Mouse (Mus musculus): ENCODE data around the gene Stag1. TPM values are rescaled to one million over a fixed set of nuclear protein-coding genes. Genes with fewer than 3 reads are reported as not detected.

Gene Stag1
- 61.0 and 61.9 TPM in 2 replicates for polyA plus RNA-seq (2016; fragmentation: Nextera tagmentation; extraction: Ambion mirVana)

DNA sequence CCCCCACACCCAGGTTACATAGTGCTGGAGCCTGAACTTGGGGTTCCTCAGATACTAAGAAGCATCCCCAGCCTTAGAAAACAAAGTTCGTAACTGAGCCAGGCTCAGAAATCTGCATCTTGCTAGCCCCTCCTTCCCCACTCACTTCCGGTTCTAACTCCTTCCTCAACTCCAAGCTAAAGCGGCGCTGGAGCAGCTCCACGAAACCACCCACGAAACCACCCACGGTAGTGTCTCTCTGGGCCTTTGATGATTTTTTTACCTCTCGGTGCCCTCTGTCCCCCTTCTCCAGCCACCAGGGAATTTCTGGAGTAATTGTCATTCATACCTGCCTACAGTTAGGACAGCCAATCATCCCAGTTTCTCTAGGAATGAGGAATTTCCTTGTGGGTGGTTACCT lies at the start of gene Stag1:
Gene Stag1 (plus strand): TSS at position 253 of the 400 bp plus-strand sequence.
- Histone ChIP-seq H3K27me3 (no peaks in the 10 kb centered on the region), H3K9me3 (no peaks in the 10 kb centered on the region), H3K27ac (peak within 1 kb of the TSS; percentile 51; the same call in 1 of the 2 replicates), H3K4me2 (no peak within 1 kb of the TSS), H3K4me1 (peaks cover 15% of the 10 kb centered on the region), H3K36me3 (replicated peaks) (no peaks in the 10 kb centered on the region), H3K9ac (no peak within 1 kb of the TSS), H3K4me3 (replicated peaks) (no peak within 1 kb of the TSS)
- ATAC-seq (ENCODE audit: low FRiP score) = no peak
- WGBS = 88% methylated on average over 8 of the region's 8 CpGs

DNA sequence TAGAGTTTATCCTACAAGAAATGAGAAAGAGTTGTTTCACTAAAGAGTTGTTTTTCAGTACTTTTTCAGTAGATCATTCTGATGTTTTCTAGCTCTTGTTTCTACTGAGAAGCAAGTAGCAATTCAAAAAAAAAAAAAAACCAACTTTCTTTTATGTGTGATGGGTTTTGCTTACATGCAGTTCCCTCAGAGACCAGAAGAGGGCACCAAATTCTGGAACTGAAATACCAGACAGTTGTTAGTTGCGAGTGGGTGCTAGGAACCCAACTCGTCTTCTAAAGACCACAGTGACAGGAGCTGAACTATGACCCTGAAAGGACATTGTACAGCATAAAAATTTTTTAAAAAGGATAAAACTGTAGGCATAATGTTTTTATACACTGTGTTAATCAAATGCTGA lies 49.3 kb upstream of the Stag1 start:
- 88% methylated on average over 2 of the region's 2 CpGs for WGBS
- no peak overlapping the region for H3K27ac ChIP-seq
- no peak for ATAC-seq (ENCODE audit: low FRiP score)
- H3K27me3 ChIP-seq = no peaks in the 10 kb centered on the region
- H3K4me3 ChIP-seq (replicated peaks) = no peak overlapping the region
- H3K36me3 ChIP-seq (replicated peaks) = peaks cover 21% of the 10 kb centered on the region; the same call in 1 of the 2 replicates
- H3K4me1 ChIP-seq = peaks cover 23% of the 10 kb centered on the region
- no peak overlapping the region for H3K9ac ChIP-seq
- H3K4me2 ChIP-seq = no peak overlapping the region
- peaks cover 14% of the 10 kb centered on the region for H3K9me3 ChIP-seq

DNA sequence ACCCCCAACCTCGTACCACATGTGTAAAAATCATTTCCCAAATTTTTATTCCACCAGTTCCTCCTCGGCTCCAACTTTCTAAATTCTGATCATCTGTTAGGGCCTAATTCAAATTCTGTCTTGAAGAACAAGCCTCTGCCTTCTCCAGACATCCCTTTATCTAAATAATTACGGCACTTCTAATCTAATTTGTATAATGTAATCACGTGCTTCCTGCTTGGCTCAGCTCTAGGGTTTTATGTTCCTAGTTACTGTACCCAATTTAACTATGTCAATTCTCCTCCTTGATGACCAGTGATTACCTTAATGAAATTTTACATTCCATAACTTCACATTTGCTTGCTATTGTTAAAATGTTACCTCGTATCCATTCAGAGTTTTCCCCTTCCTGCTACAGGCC lies 41.9 kb upstream of the Stag1 start:
- no peaks in the 10 kb centered on the region for H3K27me3 ChIP-seq
- no peak for ATAC-seq (ENCODE audit: low FRiP score)
- H3K27ac ChIP-seq = no peak overlapping the region
- peaks cover 13% of the 10 kb centered on the region; the same call in 1 of the 2 replicates for H3K36me3 ChIP-seq (replicated peaks)
- no peak overlapping the region for H3K9ac ChIP-seq
- H3K4me3 ChIP-seq (replicated peaks) = no peak overlapping the region
- H3K4me2 ChIP-seq = no peak overlapping the region
- no peaks in the 10 kb centered on the region for H3K9me3 ChIP-seq
- 78% methylated on average over 5 of the region's 5 CpGs for WGBS
- H3K4me1 ChIP-seq = no peaks in the 10 kb centered on the region

DNA sequence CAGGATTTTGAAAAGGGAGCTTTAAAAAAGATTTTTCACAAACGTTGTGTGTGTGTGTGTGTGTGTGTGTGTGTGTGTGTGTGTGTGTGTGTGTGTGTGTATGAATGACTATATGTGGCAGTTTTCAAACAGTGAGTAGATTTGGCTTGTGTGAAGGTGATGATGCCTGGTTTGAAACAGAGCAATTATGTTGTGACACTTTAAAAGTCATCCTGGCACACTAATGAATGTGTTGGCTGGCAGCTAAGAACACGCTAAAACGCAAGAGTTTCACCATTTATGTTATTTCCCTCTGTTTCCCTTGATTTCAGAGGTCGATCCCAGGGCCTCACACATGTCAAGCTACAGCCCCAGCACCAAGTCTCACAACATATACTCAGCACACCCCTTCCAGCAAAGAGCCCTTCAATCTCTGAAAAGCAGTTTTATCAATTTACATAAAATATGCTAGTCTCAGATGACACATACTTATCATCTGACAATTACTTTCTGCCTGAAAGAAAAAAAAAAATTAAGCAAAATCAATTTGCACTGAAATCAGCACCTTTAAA lies 39.5 kb upstream of the Stag1 start:
- Histone ChIP-seq H3K4me1 (no peaks in the 10 kb centered on the region), H3K4me2 (no peak overlapping the region), H3K9ac (no peak overlapping the region), H3K27me3 (no peaks in the 10 kb centered on the region), H3K27ac (no peak overlapping the region), H3K9me3 (no peaks in the 10 kb centered on the region), H3K4me3 (replicated peaks) (no peak overlapping the region), H3K36me3 (replicated peaks) (0 out of 2 replicates have a peak, but pooled peaks cover 2% of the 10 kb centered on the region)
- WGBS = 75% methylated on average over 4 of the region's 4 CpGs
- no peak for ATAC-seq (ENCODE audit: low FRiP score)

DNA sequence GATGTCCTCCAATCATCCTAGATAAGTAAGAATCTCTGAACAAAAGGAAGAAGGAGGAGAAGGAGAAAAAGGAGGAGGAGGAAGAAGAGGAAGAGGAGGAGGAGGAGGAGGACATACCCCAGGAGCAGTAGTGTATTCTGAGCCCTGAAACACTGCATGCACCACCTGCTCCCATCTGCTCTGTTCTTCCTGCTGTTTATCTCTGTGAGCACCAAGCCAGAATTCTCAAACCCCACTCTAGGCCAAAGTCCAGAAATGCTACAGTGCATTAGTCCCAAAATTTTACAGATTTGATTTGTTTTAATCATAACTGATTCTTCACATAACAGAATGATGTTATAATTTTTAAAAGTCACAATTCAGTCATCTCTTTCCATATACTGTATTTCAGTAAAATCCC lies 38.6 kb upstream of the Stag1 start:
- H3K4me2 ChIP-seq = no peak overlapping the region
- no peak overlapping the region for H3K27ac ChIP-seq
- no peak overlapping the region for H3K4me3 ChIP-seq (replicated peaks)
- H3K9me3 ChIP-seq = no peaks in the 10 kb centered on the region
- H3K36me3 ChIP-seq (replicated peaks) = no peaks in the 10 kb centered on the region
- ATAC-seq (ENCODE audit: low FRiP score) = no peak
- no peaks in the 10 kb centered on the region for H3K4me1 ChIP-seq
- H3K9ac ChIP-seq = no peak overlapping the region
- H3K27me3 ChIP-seq = no peaks in the 10 kb centered on the region

DNA sequence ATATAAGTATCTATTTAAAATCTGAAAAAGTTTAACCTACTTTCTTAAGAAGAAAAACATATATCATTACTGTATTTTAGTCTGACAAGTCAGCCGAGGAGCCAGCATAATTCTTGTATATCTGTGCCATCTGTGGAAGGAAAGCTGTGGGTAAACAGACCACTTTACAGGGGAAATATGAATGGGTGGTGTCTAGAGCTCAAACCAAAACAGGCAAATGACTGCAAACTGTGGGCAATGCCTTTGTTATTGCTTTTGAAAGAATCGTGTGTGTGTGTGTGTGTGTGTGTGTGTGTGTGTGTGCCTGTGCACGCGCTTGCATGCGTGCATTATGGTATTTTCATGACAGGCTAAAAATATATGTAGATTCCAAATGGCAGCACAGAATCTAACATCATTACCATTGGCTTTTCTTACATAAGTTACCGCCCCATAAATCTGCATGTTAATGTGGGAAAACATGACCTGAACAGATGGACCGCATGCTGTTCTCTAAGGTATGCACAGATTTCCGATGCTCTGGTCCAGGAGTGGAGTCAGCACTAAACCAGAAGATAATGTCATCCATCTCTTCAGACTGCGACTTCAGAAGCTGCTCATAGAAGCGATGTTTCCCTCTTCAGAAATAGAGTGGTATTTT lies 37.2 kb upstream of the Stag1 start:
- Histone ChIP-seq H3K9me3 (no peaks in the 10 kb centered on the region), H3K9ac (no peak overlapping the region), H3K27me3 (no peaks in the 10 kb centered on the region), H3K4me3 (replicated peaks) (no peak overlapping the region), H3K36me3 (replicated peaks) (no peaks in the 10 kb centered on the region), H3K4me1 (no peaks in the 10 kb centered on the region), H3K27ac (no peak overlapping the region), H3K4me2 (no peak overlapping the region)
- 86% methylated on average over 10 of the region's 10 CpGs for WGBS
- no peak for ATAC-seq (ENCODE audit: low FRiP score)

DNA sequence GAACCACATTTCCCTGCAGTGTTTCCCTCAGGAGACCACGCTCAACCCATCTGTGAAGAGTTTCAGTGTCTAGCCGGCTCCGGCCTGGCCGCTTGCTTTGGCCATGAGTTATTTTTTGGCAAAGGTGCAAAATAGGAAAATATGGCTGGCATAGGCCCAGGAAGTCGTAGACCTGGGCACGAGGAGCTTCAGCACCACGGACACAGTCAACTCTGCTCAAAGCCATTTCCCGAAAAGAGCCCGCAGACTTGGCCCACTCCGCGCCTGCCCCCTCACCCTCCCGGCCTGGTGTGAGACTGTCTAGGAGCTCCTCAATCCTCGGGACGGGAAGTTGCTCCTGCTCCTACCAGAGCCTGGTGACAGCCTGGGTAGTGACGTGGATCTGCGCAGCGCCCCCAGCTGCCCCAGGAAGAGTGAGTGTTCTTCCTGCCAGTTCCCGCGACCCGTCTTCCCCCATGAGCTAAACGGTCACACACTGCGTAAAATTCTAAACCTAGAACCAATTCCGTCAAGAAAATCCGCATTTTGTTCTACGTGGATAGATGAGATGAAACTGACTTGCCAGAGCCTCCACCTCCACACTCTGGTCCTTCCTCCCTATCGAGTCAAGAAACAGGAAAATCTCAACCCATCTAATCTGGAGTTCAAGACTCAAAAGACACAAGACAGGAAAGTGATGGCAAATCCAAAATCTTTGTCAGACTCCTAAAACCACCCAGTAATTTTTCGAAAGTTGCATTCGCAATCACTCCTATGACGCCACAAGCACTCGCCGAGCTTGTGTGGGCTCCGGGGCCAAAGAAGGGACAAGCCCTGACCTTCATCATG lies 27.6 kb upstream of the Stag1 start:
- Histone ChIP-seq H3K4me2 (peak overlapping the region; percentile 86), H3K27ac (no peak overlapping the region), H3K4me3 (replicated peaks) (peak overlapping the region; percentile 72), H3K4me1 (peaks cover 10% of the 10 kb centered on the region), H3K36me3 (replicated peaks) (no peaks in the 10 kb centered on the region), H3K9me3 (no peaks in the 10 kb centered on the region), H3K9ac (peak overlapping the region; percentile 80), H3K27me3 (peaks cover 8% of the 10 kb centered on the region; the same call in 1 of the 2 replicates)
- ATAC-seq (ENCODE audit: low FRiP score) = peak; percentile 47; the same call in 1 of the 2 replicates
- 13% methylated on average over 32 of the region's 32 CpGs for WGBS

DNA sequence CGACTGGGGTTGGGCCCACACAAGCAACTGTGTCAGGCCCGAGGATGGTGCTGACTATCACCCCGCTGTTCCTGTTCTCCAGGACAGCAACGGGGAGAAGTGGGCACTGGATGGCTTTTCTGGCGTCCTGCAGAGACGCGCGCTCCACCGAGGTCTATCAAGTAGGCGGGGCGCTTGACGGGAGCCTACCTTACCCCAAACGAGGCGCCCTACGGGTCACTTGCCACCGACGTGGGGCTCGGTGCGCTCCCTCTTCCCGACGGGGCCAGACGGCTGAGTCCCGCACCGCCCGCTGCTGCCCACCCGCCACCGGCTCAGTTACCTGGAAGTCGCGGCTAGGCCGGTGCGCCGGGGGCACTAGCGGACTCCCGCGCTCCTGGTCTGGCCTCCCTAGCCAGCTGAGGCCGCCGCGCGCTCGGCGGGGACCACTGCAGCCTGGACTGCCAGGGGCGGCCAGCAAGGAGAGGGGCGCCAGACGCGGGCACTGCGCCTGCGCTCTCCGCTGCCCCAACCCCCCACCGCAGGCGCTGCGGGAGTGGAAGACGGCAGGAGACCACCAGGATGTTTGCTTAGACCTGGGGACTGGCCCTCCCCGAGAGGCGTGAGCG lies 26.9 kb upstream of the Stag1 start, which contains the start of gene Slc35g2:
Gene Slc35g2 (minus strand): TSS at position 465 of the 608 bp plus-strand sequence.
- Histone ChIP-seq H3K4me2 (peak within 1 kb of the TSS; percentile 86), H3K27me3 (peaks cover 8% of the 10 kb centered on the region; the same call in 1 of the 2 replicates), H3K4me1 (peaks cover 10% of the 10 kb centered on the region), H3K9me3 (no peaks in the 10 kb centered on the region), H3K4me3 (replicated peaks) (peak within 1 kb of the TSS; percentile 72), H3K36me3 (replicated peaks) (no peaks in the 10 kb centered on the region), H3K9ac (peak within 1 kb of the TSS; percentile 80), H3K27ac (peak within 1 kb of the TSS; percentile 64)
- ATAC-seq (ENCODE audit: low FRiP score) = peak; percentile 94
- 1% methylated on average over 51 of the region's 55 CpGs for WGBS

DNA sequence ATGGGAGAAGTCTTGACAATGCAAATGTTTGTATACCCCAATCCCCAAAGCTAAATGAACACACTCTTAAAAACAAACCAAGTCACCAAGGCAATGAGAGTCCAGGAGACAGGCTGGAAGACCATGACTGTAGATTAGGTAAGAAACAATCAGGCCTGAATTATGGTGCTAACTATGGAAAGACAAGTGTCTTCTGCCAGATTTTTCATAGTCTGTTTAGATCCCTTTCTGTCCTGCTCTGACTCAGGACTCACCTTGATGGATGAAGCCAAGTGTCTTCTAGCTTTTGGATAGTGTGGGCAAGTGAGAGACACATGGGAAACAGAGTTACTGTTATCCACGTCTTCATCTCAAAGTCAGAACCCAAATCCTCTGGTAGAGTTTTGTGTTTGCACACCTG lies 26.1 kb upstream of the Stag1 start:
- 0 out of 2 replicates have a peak, but pooled peaks have one; percentile 5 for ATAC-seq (ENCODE audit: low FRiP score)
- Histone ChIP-seq H3K36me3 (replicated peaks) (no peaks in the 10 kb centered on the region), H3K4me3 (replicated peaks) (peak overlapping the region; percentile 72), H3K4me1 (peaks cover 10% of the 10 kb centered on the region), H3K27ac (no peak overlapping the region), H3K9ac (peak overlapping the region; percentile 80; the same call in 1 of the 2 replicates), H3K4me2 (peak overlapping the region; percentile 86), H3K9me3 (no peaks in the 10 kb centered on the region), H3K27me3 (peaks cover 8% of the 10 kb centered on the region; the same call in 1 of the 2 replicates)
- 77% methylated on average over 1 of the region's 1 CpGs for WGBS

DNA sequence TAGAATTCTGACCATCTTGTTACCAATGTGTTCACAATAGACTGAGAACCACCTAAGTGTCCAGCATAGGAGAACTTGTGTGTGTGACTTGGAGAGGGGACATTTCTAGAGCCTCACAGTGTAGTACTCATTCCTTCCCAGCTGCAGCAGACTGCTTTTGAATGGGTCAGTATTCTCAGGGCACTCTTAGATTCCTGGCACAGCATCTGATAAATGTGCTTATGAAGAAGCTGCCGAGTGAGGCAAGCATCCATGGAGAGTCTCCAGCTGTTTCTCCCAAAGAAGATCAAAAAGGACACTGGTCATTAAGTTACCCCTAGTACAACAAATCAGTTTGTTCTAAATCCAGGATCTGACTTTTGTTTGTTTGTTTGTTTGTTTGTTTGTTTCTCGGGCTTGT lies 24.3 kb upstream of the Stag1 start:
- no peak overlapping the region for H3K27ac ChIP-seq

DNA sequence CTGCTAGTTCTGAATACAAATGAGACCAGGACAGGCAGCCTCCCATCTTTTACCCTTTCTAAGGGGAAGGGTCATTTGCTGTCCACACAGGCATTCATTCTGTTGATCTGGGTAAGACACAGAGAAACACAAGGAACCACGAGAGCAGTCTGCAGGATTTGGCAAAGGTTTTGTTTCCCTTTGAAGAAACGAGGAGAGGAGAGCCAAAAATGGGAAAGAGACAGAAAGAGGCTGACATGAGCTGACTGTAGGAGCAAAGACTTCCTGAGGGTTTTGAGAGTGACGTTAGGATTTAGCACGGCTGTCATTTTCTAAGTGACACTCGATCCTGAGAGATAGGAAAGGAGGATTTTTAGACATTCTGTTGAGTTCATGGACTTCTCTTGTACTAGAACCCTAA lies 23.7 kb upstream of the Stag1 start:
- WGBS = 59% methylated on average over 5 of the region's 5 CpGs
- Histone ChIP-seq H3K4me3 (replicated peaks) (no peak overlapping the region), H3K9ac (no peak overlapping the region), H3K36me3 (replicated peaks) (no peaks in the 10 kb centered on the region), H3K4me2 (no peak overlapping the region), H3K27ac (no peak overlapping the region), H3K27me3 (peaks cover 8% of the 10 kb centered on the region; the same call in 1 of the 2 replicates), H3K9me3 (no peaks in the 10 kb centered on the region), H3K4me1 (peaks cover 10% of the 10 kb centered on the region)
- ATAC-seq (ENCODE audit: low FRiP score) = no peak

More for the DNA sequence above, 24.3 kb upstream of the Stag1 start:
- Histone ChIP-seq H3K9me3 (no peaks in the 10 kb centered on the region), H3K27me3 (peaks cover 8% of the 10 kb centered on the region; the same call in 1 of the 2 replicates), H3K4me3 (replicated peaks) (no peak overlapping the region), H3K36me3 (replicated peaks) (no peaks in the 10 kb centered on the region), H3K4me1 (peaks cover 10% of the 10 kb centered on the region), H3K9ac (no peak overlapping the region), H3K4me2 (no peak overlapping the region)
- no peak for ATAC-seq (ENCODE audit: low FRiP score)
- WGBS = 80% methylated on average over 2 of the region's 2 CpGs

Measured in forebrain, embryonic 12.5 days (tissue).